Mouse (Mus musculus): ENCODE measurements around the gene Spata5.

GRCm38 (mm10) chr3:37605876-37606238, 186.2 kb downstream of the Spata5 start:
- TF ChIP-seq EP300 (IDR thresholded peaks at IDR 0.05; ENCODE audit: low read depth) (no peak), CTCF (IDR thresholded peaks at IDR 0.05; ENCODE audit: low read depth) (no peak)

All from heart, postnatal 0 days (tissue).